In the genomic region with DNA sequence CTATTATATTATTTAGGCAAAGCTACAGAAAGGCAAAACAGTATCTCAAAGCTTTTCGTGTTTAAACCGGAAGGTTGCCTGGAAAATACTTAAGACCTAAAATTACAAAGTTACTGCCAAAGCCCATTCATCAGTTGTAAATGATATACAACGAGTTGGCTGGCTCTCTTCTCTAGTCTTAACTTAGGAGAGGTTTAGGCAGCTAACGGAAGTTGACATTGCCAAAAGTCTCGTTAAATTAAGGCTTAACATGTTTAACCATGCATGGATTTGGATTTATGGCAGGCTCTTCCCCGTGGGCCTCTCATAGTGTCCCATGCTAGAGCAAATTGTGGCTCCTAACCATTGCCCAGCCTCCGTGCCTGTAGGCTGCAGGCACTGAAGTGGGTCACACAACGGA, we compare ENCODE assay signal across 8 mouse cellular contexts. TPM values are rescaled to one million over a fixed set of nuclear protein-coding genes. Genes with fewer than 3 reads are reported as not detected.
DNase-seq lines count a peak whose midpoint lies in the region; ATAC-seq and TF ChIP-seq lines count a peak whose summit lies in the region.

No protein-coding gene starts in this region.

- no peak for ATAC-seq in forebrain, embryonic 12.5 days (ENCODE audit: low FRiP score)
- no peak for ATAC-seq in limb, embryonic 15.5 days (ENCODE audit: insufficient number of reproducible peaks, low FRiP score, low TSS enrichment, low read depth)
- ATAC-seq in stomach, embryonic 15.5 days (ENCODE audit: insufficient read depth, low FRiP score, low read depth): no peak

- no peaks in the 10 kb centered on the region for H3K9me3 ChIP-seq in forebrain, embryonic 12.5 days
- no peaks in the 10 kb centered on the region for H3K9me3 ChIP-seq in limb, embryonic 15.5 days
- no peaks in the 10 kb centered on the region for H3K9me3 ChIP-seq in stomach, embryonic 15.5 days

- no peak for TF ChIP-seq CTCF in spleen, adult 2 months (IDR thresholded peaks at IDR 0.05; ENCODE audit: extremely low read depth, insufficient read depth, insufficient read length, insufficient replicate concordance)

- 16% methylated on average over 8 of the region's 8 CpGs for WGBS in spleen, adult 2 months
- WGBS in forebrain, embryonic 12.5 days: 3% methylated on average over 8 of the region's 8 CpGs
- 2% methylated on average over 8 of the region's 8 CpGs for WGBS in limb, embryonic 15.5 days
- WGBS in stomach, embryonic 15.5 days: 3% methylated on average over 8 of the region's 8 CpGs

- H3K27me3 ChIP-seq in spleen, adult 2 months (ENCODE audit: control insufficient read depth, insufficient read depth, low read length): no peaks in the 10 kb centered on the region
- H3K27me3 ChIP-seq in forebrain, embryonic 12.5 days: no peaks in the 10 kb centered on the region
- no peaks in the 10 kb centered on the region for H3K27me3 ChIP-seq in limb, embryonic 15.5 days
- no peaks in the 10 kb centered on the region for H3K27me3 ChIP-seq in stomach, embryonic 15.5 days (replicated peaks)

- no peak for TF ChIP-seq POLR2A in spleen, adult 2 months (IDR thresholded peaks at IDR 0.05; ENCODE audit: low read depth, low read length)

- no peak for DNase-seq in spleen, adult 2 months (ENCODE audit: low read depth in 1 of 2, low spot score in 2 of 2)
- DNase-seq in spleen, postnatal 10 days (ENCODE audit: low spot score in 2 of 2): no peak
- DNase-seq in c-Kit-positive CD71-positive TER-119-positive erythroid progenitor cells, embryonic 14.5 days (ENCODE audit: low spot score): no peak
- no peak for DNase-seq in spleen, postnatal 36 days (ENCODE audit: low spot score in 2 of 2)
- DNase-seq in thymus, postnatal 25 days: no peak

- peak overlapping the region; percentile 69; the same call in 1 of the 2 replicates for H3K4me3 ChIP-seq in spleen, adult 2 months (ENCODE audit: extremely low read depth, insufficient read depth, insufficient read length)
- peak overlapping the region; percentile 87 for H3K4me3 ChIP-seq in forebrain, embryonic 12.5 days (replicated peaks)
- peak overlapping the region; percentile 91 for H3K4me3 ChIP-seq in limb, embryonic 15.5 days
- peak overlapping the region; percentile 95 for H3K4me3 ChIP-seq in stomach, embryonic 15.5 days (replicated peaks)

- H3K4me1 ChIP-seq in spleen, adult 2 months (ENCODE audit: control insufficient read depth, insufficient read depth, insufficient read length): no peaks in the 10 kb centered on the region; the same call in none of the 2 replicates
- peaks cover 16% of the 10 kb centered on the region for H3K4me1 ChIP-seq in forebrain, embryonic 12.5 days
- peaks cover 8% of the 10 kb centered on the region for H3K4me1 ChIP-seq in limb, embryonic 15.5 days
- 0 out of 2 replicates have a peak, but pooled peaks cover 3% of the 10 kb centered on the region for H3K4me1 ChIP-seq in stomach, embryonic 15.5 days

- peak overlapping the region; percentile 66 for H3K4me2 ChIP-seq in forebrain, embryonic 12.5 days
- peak overlapping the region; percentile 79 for H3K4me2 ChIP-seq in limb, embryonic 15.5 days
- H3K4me2 ChIP-seq in stomach, embryonic 15.5 days: peak overlapping the region; percentile 79

- peaks cover 2% of the 10 kb centered on the region; the same call in 1 of the 2 replicates for H3K36me3 ChIP-seq in spleen, adult 2 months (ENCODE audit: control insufficient read depth, insufficient read depth, low read length)
- H3K36me3 ChIP-seq in forebrain, embryonic 12.5 days (replicated peaks): peaks cover 38% of the 10 kb centered on the region
- H3K36me3 ChIP-seq in limb, embryonic 15.5 days: peaks cover 33% of the 10 kb centered on the region
- peaks cover 21% of the 10 kb centered on the region for H3K36me3 ChIP-seq in stomach, embryonic 15.5 days

- no peak overlapping the region for H3K27ac ChIP-seq in spleen, adult 2 months (ENCODE audit: insufficient read depth, low read length)
- H3K27ac ChIP-seq in forebrain, embryonic 12.5 days: no peak overlapping the region
- no peak overlapping the region for H3K27ac ChIP-seq in limb, embryonic 15.5 days
- H3K27ac ChIP-seq in stomach, embryonic 15.5 days: no peak overlapping the region

- peak overlapping the region; percentile 85 for H3K9ac ChIP-seq in forebrain, embryonic 12.5 days
- H3K9ac ChIP-seq in limb, embryonic 15.5 days: no peak overlapping the region
- H3K9ac ChIP-seq in stomach, embryonic 15.5 days: peak overlapping the region; percentile 77; the same call in 1 of the 2 replicates

RNA-seq across cellular contexts. Expression of gene Odc1, which starts 1.3 kb away (rescaled TPM):
- polyA plus RNA-seq in spleen, adult 2 months (2012; rRNA removed): 80.9 and 90.6 TPM in 2 replicates
- 291 and 318 TPM in 2 replicates for polyA plus RNA-seq in forebrain, embryonic 12.5 days (2016; fragmentation: Nextera tagmentation; extraction: Ambion mirVana)
- polyA plus RNA-seq in limb, embryonic 15.5 days (2015; fragmentation: Nextera tagmentation; extraction: Ambion mirVana): 144 and 148 TPM in 2 replicates
- polyA plus RNA-seq in stomach, embryonic 15.5 days (2015; fragmentation: Nextera tagmentation; extraction: Ambion mirVana): 201 and 209 TPM in 2 replicates
